Mouse (Mus musculus) testis, adult 2 months (tissue): ENCODE data around the gene Zdhhc12.
A peak's percentile ranks its signal among the peaks of the same experiment; 100 is the strongest.

Experiments
- CTCF ChIP-seq: fragments of 200-500 bp; IDR thresholded peaks from 2 replicates; pipeline ENCODE4 v1.5.1; 2012; ENCODE audit warnings: low read depth, mild to moderate bottlenecking, inconsistent platforms, low read length, moderate library complexity; ENCODE audit not compliant: control insufficient read depth, insufficient read depth, insufficient replicate concordance
- POLR2A ChIP-seq: fragments of 200-500 bp; IDR thresholded peaks from 2 replicates; pipeline ENCODE4 v1.6.1; 2012; ENCODE audit warnings: low read depth, mild to moderate bottlenecking, inconsistent platforms, low read length, moderate library complexity; ENCODE audit not compliant: control insufficient read depth

- TF ChIP-seq CTCF, result no peak
- peak; percentile 11; the same call in 1 of the 2 replicates for TF ChIP-seq POLR2A
Measured at GRCm38 (mm10) chr2:30047127-30047526, 46.3 kb downstream of the Zdhhc12 start.
